Mouse (Mus musculus) Muller cell, postnatal 12 days (primary cell): ENCODE measurements at regions not wholly inside any gene's neighbourhood (a gene's known extent, or its start where the extent isn't known, plus 50 kb on each side); places are given as distances from the start of the nearest gene placed in this dataset.

Experiments
- DNase-seq: peaks from one replicate; pipeline ENCODE4 v3.0.0-alpha.2; 2015; ENCODE audit errors: inconsistent ontology term

DNA sequence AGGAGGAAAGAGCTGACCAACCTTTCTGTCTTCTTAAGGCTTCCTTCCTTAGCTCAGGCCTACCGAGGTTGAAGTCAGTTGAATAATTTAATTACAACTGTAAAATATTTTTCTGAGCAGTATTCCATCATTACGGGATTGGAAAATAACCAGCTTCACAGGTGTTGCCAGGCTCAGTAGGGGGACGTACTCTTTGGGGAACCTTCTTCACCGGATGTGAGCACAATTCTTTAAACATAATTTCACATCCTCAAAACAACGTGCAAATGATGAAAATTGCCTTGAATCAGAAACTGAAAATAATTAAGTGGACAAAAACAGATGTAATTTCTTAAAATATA, 515.9 kb downstream of the Tns3 start:
- no peak for DNase-seq

DNA sequence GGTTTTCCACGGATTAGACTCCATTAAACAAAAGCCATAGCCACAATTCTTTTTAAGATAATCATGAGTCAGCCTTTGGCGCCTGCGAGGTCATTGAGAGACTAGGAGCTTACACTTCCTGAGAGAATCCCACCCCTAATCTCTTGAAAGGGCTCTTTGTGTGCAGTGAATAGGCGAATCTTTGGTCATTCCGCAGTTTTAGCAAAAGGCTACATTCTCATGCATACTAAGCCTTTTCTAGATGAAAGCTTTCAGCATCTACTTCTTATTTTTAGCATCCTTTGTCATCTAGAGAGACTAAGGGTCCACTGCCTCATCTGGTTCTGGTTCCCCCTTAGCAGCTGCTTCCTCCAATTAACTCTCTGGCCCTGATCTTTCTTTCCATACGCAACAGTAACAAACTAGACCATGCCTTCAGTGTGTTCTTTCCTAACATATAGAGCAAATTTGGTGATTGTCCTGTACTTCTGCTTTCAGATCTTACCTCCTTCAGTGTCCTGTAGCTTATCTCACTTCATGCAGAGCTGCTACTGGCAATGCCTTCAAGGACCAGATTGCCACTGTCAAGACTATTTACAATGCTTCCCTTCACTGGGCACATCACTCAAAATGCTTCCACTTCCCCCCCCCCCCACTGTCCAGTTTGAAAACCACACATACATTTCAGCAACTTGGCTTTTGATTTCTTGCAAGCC, 516.4 kb downstream of the Tns3 start:
- peak; percentile 91 for DNase-seq

DNA sequence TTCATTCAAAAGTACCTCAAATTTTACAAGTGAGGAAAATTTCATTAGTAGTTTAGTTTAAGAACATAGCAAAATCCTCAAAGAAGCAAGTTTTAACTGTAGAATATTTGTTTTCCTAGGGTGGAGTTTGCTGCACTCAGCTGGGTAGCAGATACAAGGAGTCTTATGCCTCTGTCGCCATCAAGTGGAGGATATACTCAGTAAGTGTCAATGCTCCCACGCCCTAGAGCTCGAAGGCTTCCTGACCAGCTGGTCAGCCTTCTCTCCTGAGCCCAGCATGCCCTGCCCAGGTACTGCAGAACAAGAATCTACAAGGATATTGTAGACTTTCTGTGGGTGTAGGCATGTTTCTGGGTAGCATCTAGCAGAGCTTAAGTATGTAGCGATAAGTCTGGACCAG, 527.0 kb downstream of the Tns3 start:
- no peak for DNase-seq

DNA sequence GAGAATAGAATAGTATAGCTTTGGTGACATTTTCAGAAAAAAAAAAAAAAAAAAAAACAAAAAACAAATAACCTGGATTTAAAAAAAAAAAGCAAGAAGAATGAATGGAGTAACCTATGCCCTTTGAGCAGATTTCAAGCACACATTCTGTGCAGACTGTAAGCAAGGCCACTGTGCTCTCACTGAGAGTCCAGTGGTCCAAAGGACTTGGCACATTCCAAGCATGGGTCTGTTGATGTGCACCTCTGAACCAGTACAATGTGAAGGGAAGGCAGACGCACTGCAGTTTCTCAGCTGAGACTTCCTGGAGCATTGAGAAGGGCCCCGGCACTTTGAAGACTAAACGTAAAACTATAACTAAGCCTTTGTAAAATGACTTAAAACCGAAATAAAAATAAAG, 527.7 kb downstream of the Tns3 start:
- no peak for DNase-seq

DNA sequence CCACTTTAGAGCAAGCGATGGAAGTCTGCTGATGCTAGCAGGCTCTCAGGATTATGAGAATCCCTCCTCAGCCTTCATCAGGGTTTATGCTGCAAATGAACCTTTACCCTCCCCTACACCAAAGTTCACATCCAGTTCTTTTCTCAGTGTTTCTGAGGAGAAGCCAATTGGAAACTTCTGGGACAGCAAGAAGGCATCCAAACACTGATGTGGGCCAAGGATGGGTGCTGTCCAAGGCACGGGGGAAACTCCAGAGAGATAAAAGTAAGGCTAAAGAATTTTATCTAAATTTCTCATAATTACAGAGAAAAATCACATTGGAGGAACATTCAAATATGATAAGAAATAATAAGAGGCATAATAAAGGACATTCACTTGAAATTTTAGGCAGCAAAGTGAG, 555.0 kb downstream of the Tns3 start:
- DNase-seq: no peak

DNA sequence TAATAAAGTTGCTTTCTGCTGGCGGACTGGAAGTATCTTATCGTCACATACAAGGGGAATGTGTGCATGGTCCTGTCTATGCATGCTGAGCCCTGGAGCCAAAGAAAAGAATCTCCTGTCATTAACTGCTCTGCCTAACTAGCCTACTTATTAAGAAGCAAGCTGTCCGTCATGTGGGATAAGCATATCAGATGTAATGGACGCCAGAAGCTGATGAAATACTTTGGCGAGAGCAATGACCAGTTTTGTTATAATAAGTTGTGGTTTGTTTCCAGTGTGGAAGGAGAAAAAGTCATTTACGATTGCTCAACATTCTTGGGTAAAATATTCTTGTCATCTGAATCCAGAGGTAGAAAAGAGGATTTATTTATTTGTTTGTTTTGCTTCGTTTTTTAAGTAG, 563.2 kb downstream of the Tns3 start:
- no peak for DNase-seq

DNA sequence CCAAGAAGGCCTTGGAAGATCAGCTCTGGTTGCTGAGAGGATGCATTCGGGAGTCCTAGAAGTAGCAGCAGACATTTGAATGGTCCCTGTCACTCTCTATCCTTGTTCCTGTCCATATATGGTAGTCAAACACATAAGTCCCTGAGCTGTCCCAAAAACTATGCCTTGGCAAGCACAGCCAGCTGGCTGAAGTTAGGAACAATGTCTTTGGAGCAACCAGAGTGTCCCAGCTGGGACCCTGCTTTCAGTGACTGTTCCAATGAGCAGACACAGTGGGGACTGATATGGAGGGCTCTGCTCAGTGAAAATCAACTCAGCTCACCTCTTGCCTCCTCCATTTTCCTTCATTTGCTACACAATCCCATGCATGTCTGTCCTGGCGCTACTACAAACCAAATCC, 580.0 kb downstream of the Tns3 start:
- DNase-seq: no peak

DNA sequence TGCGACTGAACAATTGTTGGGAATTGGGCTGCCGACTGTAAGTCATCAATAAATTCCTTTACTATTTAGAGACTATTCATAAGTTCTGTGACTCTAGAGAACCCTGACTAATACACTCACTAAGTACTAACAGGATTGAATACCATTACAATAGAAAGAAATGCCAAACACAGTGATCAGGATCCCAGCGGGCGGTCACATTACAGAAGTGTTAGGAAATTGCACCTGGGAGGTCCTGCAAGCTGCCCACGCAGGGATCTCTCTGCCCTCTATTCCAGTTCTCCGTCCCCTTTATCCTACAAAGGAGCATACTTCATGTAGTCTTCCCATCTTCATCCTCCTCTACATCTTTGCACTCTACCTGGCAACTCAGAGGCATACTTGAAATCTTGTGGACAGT, 581.5 kb downstream of the Tns3 start:
- DNase-seq: no peak

DNA sequence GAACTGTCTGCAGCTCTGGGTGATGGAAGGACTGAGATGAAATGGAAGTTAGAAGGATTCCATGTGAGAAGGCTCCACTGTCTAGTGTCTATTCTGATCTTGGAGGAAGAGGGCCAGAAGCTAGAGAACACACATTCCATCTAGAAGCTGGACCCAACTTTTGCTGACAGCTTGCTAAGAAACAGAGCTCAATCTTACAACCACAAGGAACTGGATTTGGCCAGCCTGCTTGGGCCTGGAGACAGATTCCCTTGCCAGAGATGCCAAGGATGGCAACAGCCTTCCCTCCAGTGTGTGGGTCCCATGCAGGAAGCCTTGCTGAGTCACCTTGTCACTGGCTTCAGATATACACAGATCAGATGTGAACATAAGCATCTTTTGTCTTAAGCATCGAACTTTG, 591.0 kb downstream of the Tns3 start:
- DNase-seq: no peak

DNA sequence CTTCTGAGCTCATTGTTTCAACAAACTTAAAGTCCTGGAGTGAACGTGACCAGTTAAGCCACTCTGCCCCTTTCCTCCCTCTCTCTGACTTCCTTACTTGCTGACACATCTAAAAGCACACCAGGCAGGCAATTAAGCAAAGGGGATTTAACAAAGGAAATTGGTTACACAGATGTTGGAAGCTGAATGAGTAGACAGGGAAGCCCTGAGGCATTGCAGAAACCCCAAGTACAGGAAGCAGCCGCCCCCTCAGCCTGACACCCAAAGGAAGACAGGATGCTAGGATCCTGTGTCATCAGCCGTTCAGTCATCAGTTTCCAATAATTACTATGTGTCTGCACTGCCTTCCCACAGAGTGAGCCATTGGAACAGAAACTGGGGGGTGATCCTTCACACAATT, 595.5 kb downstream of the Tns3 start:
- DNase-seq: peak; percentile 83

DNA sequence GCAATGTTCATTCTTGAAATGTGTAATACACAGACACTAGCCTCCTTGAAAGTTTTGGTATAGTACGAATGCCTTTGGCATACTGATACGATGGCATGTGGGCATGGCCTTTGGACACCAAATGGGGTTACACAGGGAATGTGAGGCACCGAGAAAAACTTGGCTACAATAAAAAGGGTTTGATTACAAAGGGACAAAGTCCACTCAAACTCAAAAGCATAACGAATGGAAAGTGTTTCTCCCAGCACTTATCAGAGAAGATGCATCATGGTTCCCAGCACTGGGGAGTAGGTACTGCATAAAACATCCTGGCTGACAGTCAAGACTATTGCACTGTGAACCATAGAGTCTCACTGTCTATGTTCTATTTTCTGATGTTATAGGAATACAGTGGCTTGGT, 597.0 kb downstream of the Tns3 start:
- peak; percentile 53 for DNase-seq

DNA sequence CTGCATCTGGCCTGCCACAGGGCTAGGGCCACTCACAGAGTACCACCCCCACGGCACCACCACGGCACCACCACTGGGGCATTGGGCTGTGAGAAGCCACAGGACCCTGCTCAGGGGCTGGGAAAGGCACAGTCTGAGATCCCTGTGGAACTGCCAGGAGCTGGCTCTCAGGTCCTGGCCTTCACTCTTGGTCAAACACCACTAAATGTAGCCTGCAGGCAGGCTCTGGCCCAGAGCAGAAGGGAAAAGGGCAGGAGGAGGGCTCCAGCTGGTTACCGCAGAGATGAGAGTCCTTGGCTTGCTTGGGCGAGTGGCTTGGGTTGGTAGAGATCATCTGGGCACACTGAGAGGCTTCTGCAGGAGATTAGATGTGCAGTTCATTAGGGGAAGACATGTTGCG, 598.5 kb downstream of the Tns3 start:
- DNase-seq: peak; percentile 45

DNA sequence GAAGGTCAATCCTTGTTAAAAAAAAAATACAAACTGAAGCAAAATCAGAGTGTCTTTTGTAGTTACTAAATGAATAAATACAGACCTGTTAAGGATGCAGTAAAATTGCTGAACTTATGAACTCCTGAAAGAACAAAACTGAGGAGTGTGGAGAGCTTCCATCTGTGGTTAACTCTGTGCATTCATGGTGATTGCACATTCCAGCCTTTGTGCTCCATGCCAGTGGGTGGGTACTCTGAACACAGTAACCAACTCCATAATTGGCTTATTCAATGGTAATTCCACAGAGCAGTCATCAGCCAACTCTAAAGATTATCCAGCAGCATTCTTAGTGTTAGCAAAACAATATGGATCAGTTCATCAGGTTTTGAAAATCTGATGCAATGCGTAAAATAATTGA, 599.2 kb downstream of the Tns3 start:
- DNase-seq: peak; percentile 87

DNA sequence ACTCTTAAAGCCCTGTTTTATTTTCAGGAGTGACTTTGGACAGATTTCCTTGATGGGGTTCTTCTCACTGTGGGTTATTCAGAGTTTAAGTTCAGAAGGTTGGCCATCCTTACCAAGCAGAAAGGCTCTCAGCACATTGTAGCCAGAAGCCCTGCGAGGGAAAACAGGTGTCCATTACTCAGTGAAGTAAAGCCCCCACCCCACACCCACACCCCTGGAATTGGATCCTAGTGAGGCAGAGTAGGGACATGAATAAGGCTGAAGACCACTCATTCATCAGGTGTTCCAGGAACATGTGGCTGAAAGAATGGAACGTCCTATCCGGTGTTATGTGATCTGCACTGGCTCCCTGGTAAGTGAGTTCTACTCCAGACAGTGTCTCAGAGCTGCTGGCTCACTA, 602.3 kb downstream of the Tns3 start:
- no peak for DNase-seq

DNA sequence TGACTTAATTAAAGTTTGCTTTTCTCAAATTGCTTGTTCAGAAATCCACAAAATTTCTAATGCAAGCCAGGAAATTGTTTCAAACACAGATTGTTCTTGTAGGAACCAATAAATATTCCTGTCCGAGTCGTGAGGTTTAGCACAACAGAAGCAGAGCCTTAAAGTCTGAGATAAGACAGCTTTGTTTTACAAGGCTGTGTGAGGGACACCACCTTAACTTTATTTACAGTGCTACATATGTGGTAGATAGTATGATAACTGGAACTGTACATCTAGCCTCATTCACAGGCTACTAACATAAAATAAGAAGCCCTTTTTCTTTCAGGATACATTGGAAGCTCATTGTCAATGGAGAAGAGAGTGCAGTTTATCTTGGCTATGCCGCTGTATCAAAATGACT, 602.8 kb downstream of the Tns3 start:
- no peak for DNase-seq

DNA sequence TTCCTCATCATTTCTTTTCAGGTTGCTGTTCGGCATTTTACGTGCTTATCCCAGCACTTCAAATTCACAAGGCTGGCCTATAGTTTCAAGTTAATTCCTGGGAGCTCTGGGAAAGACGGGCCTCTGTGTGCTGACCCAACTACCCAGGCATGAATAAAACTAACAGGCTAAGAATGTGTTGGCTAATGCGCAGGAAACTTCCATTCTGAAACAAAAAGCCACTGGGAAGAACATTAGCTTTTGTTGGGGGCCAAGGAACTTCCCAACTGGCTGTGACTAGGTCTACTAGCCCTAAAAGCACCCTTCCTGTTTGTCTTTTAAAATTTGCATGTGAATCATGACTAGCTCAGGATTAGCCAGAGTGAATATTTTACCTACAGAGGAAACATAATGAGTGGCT, 612.8 kb downstream of the Tns3 start:
- peak; percentile 80 for DNase-seq

DNA sequence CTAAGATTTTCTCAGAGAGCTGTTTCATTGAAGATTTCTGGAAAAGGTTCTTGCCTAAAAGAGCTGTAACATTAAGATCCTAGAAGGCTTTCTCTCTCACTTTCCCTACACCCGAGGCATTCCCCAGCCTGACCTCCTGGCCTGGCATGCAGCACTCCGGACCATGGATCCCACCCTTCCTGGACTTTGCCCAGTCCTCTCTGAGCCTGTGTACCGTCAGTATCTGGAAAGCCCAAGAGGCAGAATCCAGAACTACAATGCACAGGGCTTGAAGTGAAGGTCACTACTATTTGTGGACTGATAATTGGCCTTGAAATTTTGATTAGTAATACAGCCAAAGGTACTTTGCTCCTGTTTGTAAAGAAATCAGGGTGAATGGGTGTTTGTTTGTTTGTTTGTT, 619.2 kb downstream of the Tns3 start:
- no peak for DNase-seq

DNA sequence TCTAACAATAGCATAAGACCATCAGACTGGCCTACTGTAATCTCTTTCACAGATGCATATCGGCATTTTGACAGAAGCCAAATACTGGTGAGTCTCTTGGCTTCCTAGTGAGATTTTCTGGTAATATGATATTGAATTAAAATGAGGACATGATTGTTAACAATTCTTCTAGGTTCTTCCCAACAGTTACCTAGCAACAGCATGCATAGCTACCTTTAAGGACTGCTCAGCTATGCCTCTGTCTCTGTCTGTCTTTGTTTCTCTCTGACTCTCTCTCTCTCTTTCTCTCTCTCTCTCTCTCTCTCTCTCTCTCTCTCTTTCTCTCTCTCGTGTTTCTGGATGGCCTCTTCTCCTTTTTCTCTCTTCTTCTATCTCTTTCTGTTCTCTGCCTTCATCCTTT, 634.2 kb downstream of the Tns3 start:
- no peak for DNase-seq

DNA sequence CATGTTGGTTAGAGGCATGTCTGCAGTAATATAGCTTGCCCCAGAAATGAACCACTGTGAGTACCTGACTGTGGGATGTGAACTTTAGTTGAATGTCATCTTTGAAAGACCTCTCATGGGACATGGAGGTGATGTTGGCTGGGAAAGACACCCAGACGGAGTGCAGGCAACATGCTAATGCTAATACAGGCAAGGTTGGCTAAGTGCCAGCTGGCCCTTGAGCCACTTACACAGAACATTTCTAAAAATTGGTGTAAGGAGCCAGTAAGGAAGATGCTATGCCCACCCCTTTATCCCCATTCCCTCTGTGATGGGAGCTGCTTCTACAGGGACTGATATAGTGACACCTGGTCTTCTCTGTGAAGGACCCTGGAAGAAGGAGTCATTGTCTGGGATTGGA, 656.5 kb downstream of the Tns3 start:
- DNase-seq: no peak

DNA sequence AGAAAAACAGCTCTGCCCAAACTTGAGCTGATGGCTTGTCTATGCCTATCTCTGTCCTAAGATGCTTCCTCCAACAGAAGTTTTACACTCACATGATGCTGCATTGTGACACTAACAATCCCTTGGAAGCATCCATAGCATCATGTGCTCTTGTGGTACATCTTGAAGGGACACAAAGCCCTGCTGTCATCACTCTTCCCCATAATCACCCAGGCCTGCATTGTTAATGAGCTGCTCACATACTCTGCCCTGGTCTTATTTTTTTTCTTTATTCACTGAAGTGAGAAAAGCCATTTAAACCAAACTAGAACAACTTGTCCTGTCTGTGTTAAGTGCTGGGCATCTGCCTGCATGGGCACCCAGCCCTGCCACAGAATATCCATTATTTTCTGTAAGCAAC, 683.3 kb downstream of the Tns3 start:
- peak; percentile 52 for DNase-seq

DNA sequence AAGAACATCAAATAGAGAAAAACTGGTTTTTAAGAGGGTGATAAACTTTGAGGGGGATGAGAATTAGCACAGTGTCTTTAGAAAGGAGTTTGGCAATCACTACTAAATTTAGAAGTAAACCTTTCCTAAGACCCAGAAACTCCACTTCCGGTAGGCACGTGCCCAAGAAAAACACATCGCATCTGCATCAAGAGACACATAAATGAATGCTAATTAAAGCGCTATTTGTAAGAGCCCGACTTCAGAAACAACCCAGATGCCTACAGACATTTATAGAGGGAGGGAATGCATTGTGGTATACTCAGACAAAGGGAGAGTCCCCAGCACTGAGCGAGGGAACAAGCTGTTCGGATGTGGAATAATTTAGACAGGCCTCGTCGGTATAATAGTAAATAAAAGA, 688.5 kb downstream of the Tns3 start:
- DNase-seq: no peak

DNA sequence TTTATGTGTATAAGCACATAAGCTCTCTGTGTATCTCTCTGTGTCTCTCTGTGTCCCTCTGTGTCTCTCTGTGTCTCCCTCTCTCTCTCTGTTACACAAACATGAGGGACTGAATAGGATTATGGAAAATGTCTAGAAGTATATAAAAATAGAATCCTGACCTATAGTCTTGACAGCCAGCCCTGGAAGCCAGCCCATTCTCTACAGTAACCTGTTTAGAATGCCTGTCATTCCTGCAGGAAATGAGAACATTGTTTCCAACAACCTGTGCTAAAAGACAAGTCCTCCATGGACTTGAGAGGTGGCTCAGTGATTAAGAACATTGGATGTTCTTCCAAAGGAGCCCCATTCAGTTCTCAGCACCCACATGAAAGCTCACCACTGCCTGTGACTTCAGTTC, 714.4 kb downstream of the Tns3 start:
- DNase-seq: no peak

DNA sequence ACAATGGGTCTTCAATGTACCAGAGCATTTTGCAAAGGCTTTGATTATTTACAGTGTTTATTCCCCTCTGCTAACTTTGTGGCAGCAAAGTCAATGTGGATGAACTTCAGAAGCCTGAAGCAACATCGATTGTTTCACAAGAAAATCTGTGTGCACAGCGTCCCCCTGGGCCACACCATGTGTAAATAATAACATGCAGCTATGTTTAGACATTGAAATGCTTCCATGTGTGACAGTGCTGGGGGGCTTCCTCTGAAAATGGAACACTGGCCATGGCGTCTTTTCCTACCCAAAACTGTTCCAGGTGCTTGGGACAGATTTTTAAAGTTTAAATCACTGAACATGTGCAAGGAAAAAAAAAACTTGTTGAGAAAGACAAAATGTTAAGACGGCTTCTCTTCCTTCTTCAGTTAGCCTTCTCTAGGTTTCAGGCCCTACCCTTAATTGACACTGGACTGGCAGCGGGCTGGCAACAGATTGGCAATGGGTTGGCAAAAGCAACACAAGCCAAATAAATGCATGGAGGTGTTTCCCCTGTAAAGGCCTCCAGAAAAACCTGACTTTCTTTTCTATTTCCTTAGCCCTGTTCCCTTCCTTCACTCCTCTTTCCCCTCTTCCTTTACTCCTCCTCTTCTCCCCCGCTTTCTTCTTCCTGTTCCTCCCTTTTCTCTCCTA, 715.0 kb downstream of the Tns3 start:
- no peak for DNase-seq

DNA sequence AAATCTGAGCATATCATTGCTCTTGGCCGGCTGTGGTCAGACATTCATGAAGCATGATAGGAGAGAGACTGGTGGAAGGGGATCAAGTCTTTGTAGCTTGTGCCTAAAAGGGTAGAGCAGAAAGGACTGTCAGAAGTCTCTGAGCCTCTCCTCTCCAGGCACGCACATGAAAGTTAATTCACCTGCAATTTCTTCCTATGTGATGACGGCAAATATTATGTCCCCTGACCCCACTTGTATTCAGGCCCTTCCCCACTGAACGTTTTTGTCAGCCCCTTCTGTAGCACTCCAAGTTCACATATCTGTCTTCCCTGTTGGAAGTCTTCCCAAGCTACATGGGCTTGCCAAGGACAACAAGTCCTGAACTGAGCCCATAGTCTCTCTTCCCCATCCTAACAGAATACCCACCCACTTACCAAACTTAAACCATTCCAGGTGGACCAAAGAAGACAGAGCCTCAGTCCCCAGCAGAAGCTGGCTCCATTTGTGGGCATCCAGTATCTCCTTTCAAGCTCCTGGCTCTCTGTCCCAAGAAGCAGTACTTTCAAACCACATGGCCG, 719.3 kb downstream of the Tns3 start:
- DNase-seq: no peak
